Mouse (Mus musculus): Measurements from ENCODE around the gene Metap1.
A peak's percentile ranks its signal among the peaks of the same experiment; 100 is the strongest.

Metap1 gene

DNA sequence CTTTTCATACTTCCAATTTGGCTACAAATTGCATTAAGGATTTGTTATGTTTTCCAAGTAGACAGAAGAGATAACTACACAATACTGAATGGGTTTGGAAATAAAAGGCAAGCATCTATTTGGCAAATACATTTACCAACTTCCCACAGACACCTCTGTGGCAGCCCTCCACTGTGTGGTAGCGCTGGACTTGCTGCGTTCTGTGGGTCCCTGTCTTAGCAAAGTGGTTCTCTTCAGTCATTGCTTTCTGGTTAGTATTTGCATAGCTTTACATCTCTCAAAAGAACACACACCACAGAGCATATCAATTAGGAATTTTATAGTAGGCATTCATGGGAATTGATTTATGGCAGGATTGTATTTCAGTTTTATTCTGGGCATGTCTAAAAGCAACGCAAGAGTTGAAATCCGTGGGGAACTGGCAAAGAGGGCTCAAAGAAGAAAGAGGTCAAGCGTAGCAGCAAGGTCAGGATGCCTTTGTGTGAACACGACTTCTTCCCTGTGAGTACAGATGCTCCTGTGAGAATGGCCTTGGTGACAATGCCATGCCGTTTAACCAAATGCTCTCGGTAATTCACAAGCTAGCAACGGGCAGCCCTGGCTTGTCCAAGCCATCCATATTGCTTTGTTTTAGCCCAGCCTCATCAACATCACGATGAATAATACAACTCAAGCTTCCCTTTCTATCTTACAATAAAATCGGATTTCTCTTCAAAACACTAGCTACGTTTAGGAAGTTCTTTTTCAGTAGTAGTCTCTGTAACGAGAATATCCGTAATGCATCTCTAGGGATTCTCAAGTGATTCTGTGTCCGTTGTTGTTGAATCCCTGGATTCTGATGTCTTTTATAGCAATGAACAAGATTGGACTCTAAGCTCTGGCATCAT is 10.8 kb upstream of the Metap1 start:
- peak; percentile 65 for DNase-seq

DNA sequence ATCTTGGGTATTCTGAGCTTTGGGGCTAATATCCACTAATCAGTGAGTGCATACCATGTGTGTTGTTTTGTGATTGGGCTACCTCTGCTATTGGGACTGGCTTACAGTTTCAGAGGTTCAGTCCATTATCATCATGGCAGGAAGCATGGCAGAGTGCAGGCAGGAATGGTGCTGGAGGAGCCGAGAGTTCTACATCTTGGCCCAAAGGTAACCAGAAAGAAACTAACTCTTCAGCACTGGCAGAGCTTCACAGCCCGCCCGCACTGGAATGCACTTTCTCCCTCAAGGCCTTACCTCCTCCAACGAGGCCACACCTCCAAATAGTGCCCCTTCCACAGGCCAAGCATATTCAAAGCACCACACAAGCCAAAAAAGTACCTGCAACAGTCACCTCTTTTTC is 9.4 kb upstream of the Metap1 start:
- DNase-seq = peak; percentile 64

DNA sequence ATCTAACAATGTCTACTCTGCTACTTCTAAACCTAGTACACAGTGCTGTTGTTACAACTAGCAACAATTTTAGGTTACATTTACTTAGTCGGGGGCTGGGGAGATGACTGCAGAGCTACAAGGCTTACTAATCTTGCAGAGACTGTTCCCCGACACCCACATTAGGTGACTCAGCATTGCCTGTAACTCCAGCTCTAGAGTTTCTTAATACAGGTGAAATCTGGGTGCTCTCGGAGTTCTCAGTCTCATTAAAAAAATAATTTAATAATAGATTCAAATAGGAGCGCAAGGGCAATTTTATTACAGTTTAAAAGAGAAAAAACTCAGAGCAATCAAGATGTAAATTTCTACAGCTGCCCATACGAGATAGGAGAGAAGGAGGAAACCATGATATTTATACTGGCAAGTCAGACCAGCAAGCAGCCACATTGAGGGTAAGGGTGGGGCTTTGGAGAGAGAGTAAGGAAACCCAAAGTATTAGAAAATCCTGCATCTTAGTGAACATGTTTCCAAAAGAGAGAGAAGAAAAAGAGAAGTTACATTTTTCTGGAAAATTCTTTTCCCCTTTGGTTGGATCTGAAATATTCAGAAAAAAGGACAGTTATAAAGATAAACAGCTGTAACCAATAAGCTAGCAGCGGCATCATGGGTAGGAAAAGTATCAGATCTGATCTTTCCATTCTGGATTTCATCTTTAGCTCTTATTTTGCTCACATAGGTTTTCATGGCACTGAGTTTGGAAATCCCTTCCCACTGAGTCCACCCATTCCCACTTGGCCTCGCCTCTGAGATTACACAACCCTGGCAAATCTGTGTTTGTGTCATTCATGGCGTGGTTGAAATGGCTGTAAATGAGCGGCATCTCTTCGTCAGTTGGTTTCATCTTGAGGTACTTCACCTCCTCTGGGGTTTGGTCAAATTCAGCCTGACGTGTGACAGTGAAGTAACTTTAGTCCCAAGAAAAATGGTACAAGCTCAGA is 6.1 kb upstream of the Metap1 start:
- DNase-seq = peak; percentile 77

- DNase-seq = no peak
These were observed 5.2 kb upstream of the Metap1 start for GRCm38 (mm10) chr3:138494565-138494964.

GRCm38 (mm10) chr3:138493668-138494067 is 4.4 kb upstream of the Metap1 start:
- no peak for DNase-seq

DNA sequence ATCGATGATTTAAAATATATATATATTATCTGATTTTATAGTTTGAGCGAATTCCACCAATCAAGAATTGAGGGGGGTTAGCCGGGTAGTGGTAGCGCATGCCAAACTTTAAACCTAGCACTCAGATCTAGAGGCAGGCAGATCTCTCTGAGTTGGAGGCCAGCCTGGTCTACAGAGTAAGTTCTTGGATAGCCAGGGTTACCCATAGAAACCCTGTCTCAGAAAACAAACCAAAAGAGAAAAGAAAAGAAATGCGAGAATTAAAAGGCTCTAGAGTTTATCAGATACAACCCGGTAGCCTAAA is 671 bp upstream of the Metap1 start:
- peak; percentile 82 for DNase-seq

GRCm38 (mm10) chr3:138488584-138489326 is 560 bp downstream of the Metap1 start:
- DNase-seq = peak; percentile 87

DNA sequence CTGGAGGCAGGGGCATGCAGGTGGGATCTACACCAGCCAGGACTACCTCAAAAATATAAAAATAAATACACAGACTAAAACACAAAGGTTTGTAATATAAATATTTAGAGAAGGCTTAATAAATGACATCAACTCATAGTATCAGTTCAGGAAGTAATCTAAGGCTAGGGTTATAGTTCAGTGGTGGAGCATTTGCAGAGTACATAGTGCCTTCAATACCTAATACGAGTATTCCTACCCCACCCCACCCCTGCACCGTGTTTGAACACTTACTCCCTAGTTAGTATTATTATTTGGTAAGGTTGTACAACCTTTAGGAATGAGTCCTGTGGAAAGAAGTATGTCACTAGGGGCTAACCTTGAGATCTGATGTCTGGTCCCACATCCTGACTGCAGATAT is 6.1 kb downstream of the Metap1 start:
- DNase-seq = no peak

DNA sequence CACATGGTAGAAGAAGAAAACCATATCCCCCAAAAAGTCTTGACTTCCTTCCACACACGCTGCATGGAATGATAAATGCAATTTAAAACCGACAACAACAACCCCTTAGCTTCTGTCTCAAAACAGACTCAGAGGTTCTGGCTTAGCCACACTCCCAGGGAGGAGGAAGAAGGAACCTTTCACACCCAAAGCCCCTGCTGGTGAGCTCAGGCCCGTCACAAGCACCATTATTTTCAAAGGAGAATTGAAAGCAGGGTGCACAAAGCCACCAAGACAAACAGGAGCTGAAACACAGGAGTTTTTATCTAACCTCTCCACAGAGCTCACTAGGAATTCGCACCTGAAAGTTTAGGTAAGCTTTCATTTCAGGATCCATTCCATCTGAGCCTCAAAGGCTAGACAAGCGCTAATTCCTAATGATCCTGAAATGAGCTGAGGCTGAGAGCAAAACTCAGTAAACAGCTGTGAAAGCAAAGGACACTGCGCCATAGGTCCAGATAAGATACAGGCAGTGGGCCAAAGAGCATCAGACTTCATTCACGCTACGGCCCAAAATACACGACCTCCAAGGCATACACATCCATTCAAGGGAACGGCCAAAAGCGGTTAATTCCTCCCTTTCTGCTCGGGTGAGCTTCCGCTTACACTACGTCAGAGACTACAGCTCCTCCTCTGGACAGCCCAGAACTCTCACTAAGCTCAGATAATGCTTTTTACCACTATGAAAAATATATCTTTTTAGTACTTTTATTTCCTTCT is 7.6 kb downstream of the Metap1 start:
- DNase-seq = peak; percentile 85

- peak; percentile 50 for DNase-seq
These were observed 9.8 kb downstream of the Metap1 start for GRCm38 (mm10) chr3:138479489-138479888.

DNA sequence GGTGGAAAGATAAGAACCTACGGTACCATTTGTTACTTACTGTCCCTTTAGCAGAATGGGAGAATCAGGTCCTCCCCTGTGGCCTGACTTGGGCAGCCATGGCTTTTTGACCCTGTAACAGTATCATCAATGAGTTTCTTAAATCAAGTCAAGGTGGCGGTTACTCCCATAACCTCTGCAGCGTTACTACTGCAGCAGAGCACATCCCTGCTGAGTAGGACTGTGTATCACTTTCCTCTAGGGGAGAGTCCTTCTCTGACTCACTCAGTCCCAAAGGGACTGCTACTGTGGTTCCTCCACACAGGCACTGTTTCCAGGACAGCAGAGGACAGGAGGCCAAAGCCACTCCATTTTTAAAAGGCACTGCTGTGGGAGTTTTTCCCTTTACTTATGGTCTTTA is 18.2 kb downstream of the Metap1 start:
- peak; percentile 63 for DNase-seq

GRCm38 (mm10) chr3:138466656-138467055 is 22.7 kb downstream of the Metap1 start:
- peak; percentile 66 for DNase-seq

- DNase-seq = peak; percentile 80
These were observed 24.7 kb downstream of the Metap1 start for GRCm38 (mm10) chr3:138464573-138465147.

- no peak for DNase-seq
These were observed 25.5 kb downstream of the Metap1 start for GRCm38 (mm10) chr3:138463807-138464206.

GRCm38 (mm10) chr3:138463137-138463536 is 26.2 kb downstream of the Metap1 start:
- peak; percentile 82 for DNase-seq

GRCm38 (mm10) chr3:138461832-138462231 is 27.5 kb downstream of the Metap1 start:
- DNase-seq = no peak

GRCm38 (mm10) chr3:138460260-138460659 is 29.1 kb downstream of the Metap1 start:
- DNase-seq = peak; percentile 71

DNA sequence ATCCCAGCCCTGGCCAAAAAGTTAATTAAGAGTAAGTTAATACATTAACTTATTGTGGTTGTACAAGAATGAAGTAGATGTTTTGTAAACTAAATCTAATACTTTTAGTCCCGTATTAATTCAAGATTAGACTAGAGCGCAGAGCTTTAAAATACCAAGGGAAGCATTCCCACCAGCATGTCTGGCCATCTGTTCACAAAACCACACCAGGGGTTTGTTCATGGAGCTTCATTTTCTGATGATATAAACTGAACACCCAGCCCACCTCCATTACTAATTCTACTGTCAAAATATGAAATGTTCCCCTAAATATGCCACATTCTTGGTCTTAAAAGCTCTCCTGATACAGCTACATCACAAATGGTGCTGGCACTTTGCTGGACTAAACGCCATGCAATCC is 30.9 kb downstream of the Metap1 start:
- peak; percentile 2 for DNase-seq

- DNase-seq = peak; percentile 80
These were observed 34.4 kb downstream of the Metap1 start for GRCm38 (mm10) chr3:138454711-138455435.

- DNase-seq = no peak
These were observed 35.1 kb downstream of the Metap1 start for GRCm38 (mm10) chr3:138454234-138454633.

DNA sequence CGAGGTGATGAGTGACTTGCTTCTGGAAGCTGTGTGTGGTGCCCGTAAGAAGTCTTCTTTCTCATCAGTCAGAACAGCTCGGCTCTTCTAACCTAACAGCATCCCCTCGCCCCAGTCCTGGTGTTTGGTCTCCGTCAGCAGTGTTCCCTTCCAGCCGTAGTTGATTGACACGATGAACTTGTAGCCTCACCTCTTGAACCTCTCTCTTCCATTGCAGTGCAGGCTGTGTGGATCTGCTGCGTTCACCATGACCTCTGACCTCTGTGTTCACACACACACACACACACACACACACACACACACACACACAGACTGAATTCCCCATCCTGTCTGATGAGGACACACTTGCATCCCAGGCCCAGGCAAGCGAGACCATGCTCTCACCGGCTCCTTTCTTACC is 37.1 kb downstream of the Metap1 start:
- no peak for DNase-seq
